Comparison of ENCODE assay signal across 30 mouse cellular contexts in the genomic region with DNA sequence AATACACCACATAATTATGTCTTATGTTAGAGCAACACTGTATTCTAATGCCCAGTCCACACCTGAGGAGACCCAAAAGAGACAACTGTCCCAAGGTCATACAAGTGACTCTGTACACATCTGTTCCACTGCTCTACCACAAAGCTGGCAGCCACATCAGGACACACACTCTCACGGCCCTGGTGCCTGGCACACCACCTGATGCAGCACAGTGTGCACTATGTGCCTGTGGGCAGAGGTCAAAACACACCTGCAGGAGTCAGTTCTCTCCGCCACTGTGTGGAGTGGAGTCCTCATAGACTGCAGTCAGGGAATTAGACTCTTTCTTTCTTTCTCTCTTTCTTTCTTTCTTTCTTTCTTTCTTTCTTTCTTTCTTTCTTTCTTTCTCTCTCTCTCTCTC. TPM values are rescaled to one million over a fixed set of nuclear protein-coding genes. Genes with fewer than 3 reads are reported as not detected.
DNase-seq lines count a peak whose midpoint lies in the region; ATAC-seq and TF ChIP-seq lines count a peak whose summit lies in the region.
"Had no signal": no experiment of that assay in that cellular context is flagged by ENCODE, and none has a peak within 500 bp of the region (broad histone marks: within the 10 kb centered on the region; RNA-seq: fewer than 3 reads in every experiment).

No protein-coding gene starts in this region.

- no peak overlapping the region for H3K9ac ChIP-seq in midbrain, postnatal 0 days (replicated peaks; ENCODE audit: low read length, poor library complexity, severe bottlenecking)
- H3K9ac ChIP-seq: embryonic facial prominence, embryonic 15.5 days; forebrain, embryonic 12.5 days; forebrain, postnatal 0 days; hindbrain, embryonic 13.5 days had no signal

- no peak for ATAC-seq in midbrain, postnatal 0 days (ENCODE audit: low FRiP score)
- ATAC-seq: forebrain, postnatal 0 days; lung, postnatal 0 days had no signal

- TF ChIP-seq CTCF in midbrain, postnatal 0 days (IDR thresholded peaks at IDR 0.05) = no peak

- no peaks in the 10 kb centered on the region for H3K9me3 ChIP-seq in midbrain, postnatal 0 days (ENCODE audit: low read length)
- H3K9me3 ChIP-seq: embryonic facial prominence, embryonic 10.5 days; embryonic facial prominence, embryonic 15.5 days; forebrain, embryonic 12.5 days; G1E; hindbrain, embryonic 13.5 days had no signal

- H3K27me3 ChIP-seq in midbrain, postnatal 0 days (ENCODE audit: insufficient read depth, low read length) = no peaks in the 10 kb centered on the region
- H3K27me3 ChIP-seq: embryonic facial prominence, embryonic 15.5 days; forebrain, embryonic 12.5 days; hindbrain, embryonic 13.5 days had no signal

- H3K27ac ChIP-seq in midbrain, postnatal 0 days (ENCODE audit: low read depth, low read length) = no peak overlapping the region
- H3K27ac ChIP-seq: embryonic facial prominence, embryonic 10.5 days; embryonic facial prominence, embryonic 15.5 days; forebrain, embryonic 12.5 days; hindbrain, embryonic 13.5 days; stomach, postnatal 0 days had no signal

- peak; percentile 84 for DNase-seq in heart, adult 11 months
- no peak for DNase-seq in heart, postnatal 25 days (ENCODE audit: low spot score)
- DNase-seq in kidney, adult 8-10 months = peak; percentile 62 to 68
- DNase-seq in kidney, postnatal 10 days = no peak
- peak; percentile 17 for DNase-seq in thymus, postnatal 4 days
- no peak for DNase-seq in thymus, postnatal 10 days (ENCODE audit: low spot score in 2 of 2)
- DNase-seq in midbrain, postnatal 0 days (ENCODE audit: low spot score) = no peak
- DNase-seq: adrenal gland, adult 8-10 months; cerebellum, adult 8-10 months; cerebellum, postnatal 25 days; forebrain, postnatal 0 days; gastrocnemius, postnatal 14 days; heart, adult 18-20 months; heart, postnatal 4 days; layer of hippocampus, adult 9-11 months; lung, adult 18-20 months; lung, postnatal 4 days; midbrain, embryonic 14.5 days; right cerebral cortex, postnatal 25 days; thymus, adult 18-20 months; thymus, postnatal 36 days had no signal

- intact Hi-C loops in heart, postnatal 25 days (cut with DNase I) = no loop called here

- 85% methylated on average over 2 of the region's 2 CpGs for WGBS in midbrain, postnatal 0 days

- no peak overlapping the region for H3K4me3 ChIP-seq in midbrain, postnatal 0 days (ENCODE audit: low read depth, low read length)
- H3K4me3 ChIP-seq: embryonic facial prominence, embryonic 10.5 days; embryonic facial prominence, embryonic 15.5 days; forebrain, embryonic 12.5 days; hindbrain, embryonic 13.5 days had no signal

- H3K36me3 ChIP-seq in midbrain, postnatal 0 days (ENCODE audit: insufficient read depth, low read length) = no peaks in the 10 kb centered on the region
- H3K36me3 ChIP-seq: embryonic facial prominence, embryonic 10.5 days; embryonic facial prominence, embryonic 15.5 days; forebrain, embryonic 12.5 days; hindbrain, embryonic 13.5 days had no signal

- H3K4me2 ChIP-seq in midbrain, postnatal 0 days (ENCODE audit: low read depth, low read length, poor library complexity, severe bottlenecking) = no peak overlapping the region
- H3K4me2 ChIP-seq: embryonic facial prominence, embryonic 15.5 days; forebrain, embryonic 12.5 days; heart, embryonic 11.5 days; hindbrain, embryonic 13.5 days; liver, embryonic 11.5 days had no signal

- H3K4me1 ChIP-seq in midbrain, postnatal 0 days (ENCODE audit: insufficient read depth, low read length) = no peaks in the 10 kb centered on the region
- H3K4me1 ChIP-seq: embryonic facial prominence, embryonic 10.5 days; embryonic facial prominence, embryonic 15.5 days; hindbrain, embryonic 13.5 days had no signal

RNA-seq across cellular contexts. Expression of a gene that starts 52.1 kb away (rescaled TPM):
- 10 to 100 TPM; 14.3 to 14.7 TPM for total RNA-seq in heart, postnatal 25 days (2021)
- 29.3 and 30.5 TPM in 2 replicates for total RNA-seq in midbrain, postnatal 0 days (2014; rRNA removed)
- 51.0 and 53.3 TPM in 2 replicates for polyA plus RNA-seq in midbrain, postnatal 0 days (2015; fragmentation: Nextera tagmentation; extraction: Ambion mirVana)

RNA-seq across cellular contexts. Expression of a gene that starts 56.5 kb away (rescaled TPM):
- total RNA-seq in heart, postnatal 25 days (2021) = under 1 TPM; 0.18 to 0.22 TPM
- 2.1 and 3.2 TPM in 2 replicates for total RNA-seq in midbrain, postnatal 0 days (2014; rRNA removed)
- polyA plus RNA-seq in midbrain, postnatal 0 days (2015; fragmentation: Nextera tagmentation; extraction: Ambion mirVana) = 1.7 and 2.3 TPM in 2 replicates

RNA-seq across cellular contexts. Expression of a gene that starts 56.8 kb away (rescaled TPM):
- total RNA-seq in heart, postnatal 25 days (2021) = 10 to 100 TPM; 14.2 to 14.8 TPM
- 26.9 and 27.3 TPM in 2 replicates for total RNA-seq in midbrain, postnatal 0 days (2014; rRNA removed)
- 3.1 and 3.5 TPM in 2 replicates for polyA plus RNA-seq in midbrain, postnatal 0 days (2015; fragmentation: Nextera tagmentation; extraction: Ambion mirVana)

Comparison
In these comparisons a context has a peak if more than half of its experiments do, and no peak if none do; other contexts are left out.
1. DNase-seq: peak in heart, adult 11 months (single experiment), kidney, adult 8-10 months (2 of 2) and thymus, postnatal 4 days (single experiment); none in heart, postnatal 25 days (single experiment), kidney, postnatal 10 days (single experiment), thymus, postnatal 10 days (0 of 2) and midbrain, postnatal 0 days (single experiment).